Mouse (Mus musculus) C2C12 (cell line): ENCODE measurements around the gene Cabcoco1.

Experiments used
- CEBPB ChIP-seq: IDR thresholded peaks from one replicate; pipeline ENCODE4 v1.6.1; 2011; ENCODE audit warnings: low read depth, mild to moderate bottlenecking, control low read depth, moderate library complexity
- CTCF ChIP-seq: IDR thresholded peaks from one replicate; pipeline ENCODE4 v1.5.1; 2011; ENCODE audit not compliant: control insufficient read depth, insufficient read depth, insufficient read length
- FOSL1 ChIP-seq: IDR thresholded peaks from one replicate; pipeline ENCODE4 v1.8.0; 2011; ENCODE audit warnings: mild to moderate bottlenecking, low read length; ENCODE audit not compliant: poor library complexity, insufficient read depth, severe bottlenecking
- MAX ChIP-seq: IDR thresholded peaks from one replicate; pipeline ENCODE4 v1.6.1; 2011; ENCODE audit warnings: mild to moderate bottlenecking, control low read depth
- MYOD1 ChIP-seq: IDR thresholded peaks from one replicate; pipeline ENCODE4 v1.6.1; 2011; ENCODE audit warnings: low read depth; ENCODE audit not compliant: control insufficient read depth, insufficient read length
- MYOG ChIP-seq: IDR thresholded peaks from one replicate; pipeline ENCODE4 v1.6.1; 2011; ENCODE audit not compliant: control insufficient read depth, insufficient read length; ENCODE audit errors: extremely low read depth
- USF1 ChIP-seq: IDR thresholded peaks from one replicate; pipeline ENCODE4 v1.6.1; 2011; ENCODE audit warnings: low read depth, mild to moderate bottlenecking, control low read depth, moderate library complexity

DNA sequence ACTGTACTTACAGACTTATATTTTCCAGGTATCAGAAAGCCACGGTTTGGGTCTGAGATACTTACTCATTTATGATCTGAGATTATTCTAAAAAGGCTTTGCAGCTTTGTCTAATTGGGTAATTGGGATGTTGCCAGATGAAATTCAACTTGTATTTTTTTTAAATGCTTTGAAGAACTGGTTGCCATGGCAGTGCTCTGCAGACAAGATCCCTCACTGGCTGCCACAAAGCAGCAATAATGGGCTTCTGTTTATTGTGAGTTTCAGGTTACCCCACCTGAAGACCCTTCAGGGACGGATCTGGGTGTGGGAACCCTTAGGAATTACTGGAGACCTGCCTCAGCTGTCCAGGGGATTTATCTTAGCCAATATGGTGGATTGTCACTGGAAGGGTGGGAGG, 145.6 kb downstream of the Cabcoco1 start:
- TF ChIP-seq CTCF = no peak
- TF ChIP-seq FOSL1 = no peak
- no peak for TF ChIP-seq MYOG
- TF ChIP-seq MAX = no peak
- no peak for TF ChIP-seq CEBPB
- no peak for TF ChIP-seq USF1
- TF ChIP-seq MYOD1 = no peak
